Mouse (Mus musculus) layer of hippocampus, adult 8-10 months (tissue): ENCODE measurements around the gene 1700022I11Rik. TPM values are rescaled to one million over a fixed set of nuclear protein-coding genes. Genes with fewer than 3 reads are reported as not detected.

ENCODE experiments used
- DNase-seq, 2 experiments: peaks; one replicate each; pipeline ENCODE4 v3.0.0; 2022; ENCODE audit warnings: low spot score in 2 of 2
- total RNA-seq, 4 experiments: library from RNA; stranded (reverse); gene quantifications; 2 replicates each; pipeline ENCODE4 v1.2.4; 2022

1700022I11Rik gene
- total RNA-seq, 4 experiments from 2014 or later: not detected

GRCm38 (mm10) chr4:43032501-43032900 is 63.1 kb downstream of the 1700022I11Rik start:
- DNase-seq: no peak

Other genes with a start within 250 kb of the 1700022I11Rik start
- gene 4930578G10Rik, start 234.1 kb upstream of the 1700022I11Rik start, total RNA-seq: 1 to 10 TPM in 2 of 4 experiments, under 1 TPM in 2; 0.77 to 1.9 (median 1.00) TPM
- gene Ccl19, start 213.0 kb upstream of the 1700022I11Rik start, total RNA-seq: 1 to 10 TPM in 2 of 4 experiments, not detected in 2; 1.3 TPM
- not detected for gene Ccl21a, start 195.6 kb upstream of the 1700022I11Rik start, total RNA-seq
- gene Fam205a1, start 115.7 kb upstream of the 1700022I11Rik start, total RNA-seq: not detected
- gene Gm12394, start 112.8 kb upstream of the 1700022I11Rik start, total RNA-seq: 1 to 10 TPM in 2 of 4 experiments, under 1 TPM in 2; 0.91 to 1.2 (median 1.1) TPM
- under 1 TPM in 2 of 4 experiments, not detected in 2; 0.50 to 0.52 TPM for gene Fam205c, start 95.4 kb upstream of the 1700022I11Rik start, total RNA-seq
- 100 to 1,000 TPM; 148 to 179 (median 158) TPM for gene Phf24, start 52.9 kb upstream of the 1700022I11Rik start, total RNA-seq
- 100 to 1,000 TPM; 162 to 202 (median 187) TPM for gene Dnajb5, start 19.8 kb upstream of the 1700022I11Rik start, total RNA-seq
- gene Vcp, start 30.9 kb downstream of the 1700022I11Rik start, total RNA-seq: 100 to 1,000 TPM; 174 to 191 (median 185) TPM
- 10 to 100 TPM; 14.0 to 17.1 (median 15.5) TPM for gene Fancg, start 40.9 kb downstream of the 1700022I11Rik start, total RNA-seq
- gene Pigo, start 56.2 kb downstream of the 1700022I11Rik start, total RNA-seq: 10 to 100 TPM; 24.1 to 37.2 (median 28.9) TPM
- gene Stoml2, start 62.1 kb downstream of the 1700022I11Rik start, total RNA-seq: 100 to 1,000 TPM in 2 of 4 experiments, 10 to 100 TPM in 2; 97.9 to 106 (median 100) TPM
- 10 to 100 TPM; 39.8 to 46.0 (median 42.9) TPM for gene Fam214b, start 76.6 kb downstream of the 1700022I11Rik start, total RNA-seq
- 10 to 100 TPM; 38.3 to 56.8 (median 44.9) TPM for gene Unc13b, start 89.3 kb downstream of the 1700022I11Rik start, total RNA-seq